Mouse (Mus musculus) liver, embryonic 15.5 days (tissue): ENCODE measurements at regions not wholly inside any gene's neighbourhood (a gene's known extent, or its start where the extent isn't known, plus 50 kb on each side); places are given as distances from the start of the nearest gene placed in this dataset.

Experiments used
- ATAC-seq: fragments of 200-750 bp; cut with Nextera tagmentation; 2 replicates; pipeline ENCODE4 v1.8.0; 2017; ENCODE audit warnings: moderate number of reproducible peaks, mild to moderate bottlenecking, moderate library complexity; ENCODE audit not compliant: insufficient read depth
- H3K27ac ChIP-seq: fragments of 300-500 bp; sonication (generic); replicated peaks from 2 replicates; pipeline ENCODE4 v1.5.1; 2015; ENCODE audit warnings: mild to moderate bottlenecking, inconsistent platforms
- H3K27me3 ChIP-seq: fragments of 300-500 bp; sonication (generic); 2 replicates; pipeline ENCODE4 v1.6.1; 2015; ENCODE audit warnings: mild to moderate bottlenecking, inconsistent platforms
- H3K36me3 ChIP-seq: fragments of 300-500 bp; sonication (generic); replicated peaks from 2 replicates; pipeline ENCODE4 v1.6.1; 2015; ENCODE audit warnings: moderate library complexity, mild to moderate bottlenecking, inconsistent platforms
- H3K4me1 ChIP-seq: fragments of 300-500 bp; sonication (generic); replicated peaks from 2 replicates; pipeline ENCODE4 v1.6.1; 2015; ENCODE audit warnings: inconsistent platforms
- H3K4me2 ChIP-seq: fragments of 300-500 bp; sonication (generic); 2 replicates; pipeline ENCODE4 v1.6.1; 2015; ENCODE audit warnings: moderate library complexity, mild to moderate bottlenecking, inconsistent platforms
- H3K4me3 ChIP-seq: fragments of 300-500 bp; sonication (generic); replicated peaks from 2 replicates; pipeline ENCODE4 v1.5.1; 2015; ENCODE audit warnings: mild to moderate bottlenecking, inconsistent platforms
- H3K9ac ChIP-seq: fragments of 300-500 bp; sonication (generic); 2 replicates; pipeline ENCODE4 v1.6.1; 2015; ENCODE audit warnings: moderate library complexity, mild to moderate bottlenecking, inconsistent platforms
- H3K9me3 ChIP-seq: fragments of 300-500 bp; sonication (generic); replicated peaks from 2 replicates; pipeline ENCODE4 v1.6.1; 2016; ENCODE audit warnings: inconsistent platforms
- WGBS: fragments of 180-500 bp; shearing (Covaris S2); methylation state at CpG from one replicate; pipeline ENCODE4 v1.1.7; 2015; ENCODE audit warnings: mixed read lengths; ENCODE audit not compliant: insufficient replicate concordance; 5-methylcytosine and 5-hydroxymethylcytosine counted together

GRCm38 (mm10) chr3:138662625-138663024 lies 79.4 kb upstream of the Tspan5 start:
- no peak for ATAC-seq
- Histone ChIP-seq H3K27me3 (no peaks in the 10 kb centered on the region), H3K4me3 (no peak overlapping the region), H3K9me3 (no peaks in the 10 kb centered on the region), H3K9ac (no peak overlapping the region), H3K4me2 (no peak overlapping the region), H3K4me1 (no peaks in the 10 kb centered on the region), H3K27ac (no peak overlapping the region), H3K36me3 (no peaks in the 10 kb centered on the region)
- WGBS = 34% methylated on average over 2 of the region's 2 CpGs

GRCm38 (mm10) chr3:138668394-138669092 lies 73.5 kb upstream of the Tspan5 start:
- Histone ChIP-seq H3K9me3 (no peaks in the 10 kb centered on the region), H3K4me1 (no peaks in the 10 kb centered on the region), H3K4me3 (no peak overlapping the region), H3K27ac (no peak overlapping the region), H3K36me3 (no peaks in the 10 kb centered on the region), H3K27me3 (no peaks in the 10 kb centered on the region), H3K4me2 (no peak overlapping the region), H3K9ac (no peak overlapping the region)
- ATAC-seq = no peak
- WGBS = 72% methylated on average over 14 of the region's 14 CpGs

- Histone ChIP-seq H3K4me2 (no peak overlapping the region), H3K27me3 (no peaks in the 10 kb centered on the region), H3K9me3 (no peaks in the 10 kb centered on the region), H3K4me1 (no peaks in the 10 kb centered on the region), H3K4me3 (no peak overlapping the region), H3K27ac (no peak overlapping the region), H3K36me3 (no peaks in the 10 kb centered on the region), H3K9ac (no peak overlapping the region)
- no peak for ATAC-seq
- WGBS = 50% methylated on average over 2 of the region's 2 CpGs
Measured at GRCm38 (mm10) chr3:138675881-138676280, 66.1 kb upstream of the Tspan5 start.

- Histone ChIP-seq H3K27ac (no peak overlapping the region), H3K9me3 (no peaks in the 10 kb centered on the region), H3K4me2 (no peak overlapping the region), H3K4me1 (no peaks in the 10 kb centered on the region), H3K4me3 (no peak overlapping the region), H3K9ac (no peak overlapping the region), H3K36me3 (no peaks in the 10 kb centered on the region), H3K27me3 (no peaks in the 10 kb centered on the region)
- ATAC-seq = no peak
- WGBS = 54% methylated on average over 4 of the region's 4 CpGs
Measured at GRCm38 (mm10) chr3:138678351-138678750, 63.6 kb upstream of the Tspan5 start.

- Histone ChIP-seq H3K9me3 (no peaks in the 10 kb centered on the region), H3K36me3 (no peaks in the 10 kb centered on the region), H3K4me3 (no peak overlapping the region), H3K4me2 (no peak overlapping the region), H3K27me3 (no peaks in the 10 kb centered on the region), H3K9ac (no peak overlapping the region), H3K27ac (no peak overlapping the region), H3K4me1 (no peaks in the 10 kb centered on the region)
- ATAC-seq = no peak
- 21% methylated on average over 11 of the region's 11 CpGs for WGBS
Measured at GRCm38 (mm10) chr3:138686636-138687230, 55.3 kb upstream of the Tspan5 start.

GRCm38 (mm10) chr3:138688606-138689005 lies 53.4 kb upstream of the Tspan5 start:
- H3K4me2 ChIP-seq = no peak overlapping the region
- H3K4me3 ChIP-seq = no peak overlapping the region
- no peak for ATAC-seq
- WGBS = 65% methylated on average over 5 of the region's 5 CpGs
- H3K27ac ChIP-seq = no peak overlapping the region
- no peaks in the 10 kb centered on the region for H3K27me3 ChIP-seq
- no peak overlapping the region for H3K9ac ChIP-seq
- H3K36me3 ChIP-seq = no peaks in the 10 kb centered on the region
- H3K9me3 ChIP-seq = no peaks in the 10 kb centered on the region
- no peaks in the 10 kb centered on the region for H3K4me1 ChIP-seq
